Comparison of ENCODE assay signal across 14 mouse cellular contexts in genomic region chr4:106643483-106644217, GRCm38 (mm10). TPM values are rescaled to one million over a fixed set of nuclear protein-coding genes. Genes with fewer than 3 reads are reported as not detected.
A peak's percentile ranks its signal among the peaks of the same experiment; 100 is the strongest.
DNase-seq lines count a peak whose midpoint lies in the region; ATAC-seq and TF ChIP-seq lines count a peak whose summit lies in the region.
"Had no signal": no experiment of that assay in that cellular context is flagged by ENCODE, and none has a peak within 500 bp of the region (broad histone marks: within the 10 kb centered on the region; RNA-seq: fewer than 3 reads in every experiment).

No protein-coding gene starts in this region.

- H3K36me3 ChIP-seq in lung, embryonic 14.5 days (ENCODE audit: insufficient read depth): no peaks in the 10 kb centered on the region
- H3K36me3 ChIP-seq in kidney, postnatal 0 days (ENCODE audit: insufficient read depth, low read length): no peaks in the 10 kb centered on the region

- peaks cover 16% of the 10 kb centered on the region for H3K4me1 ChIP-seq in lung, embryonic 14.5 days (ENCODE audit: insufficient read depth)
- peaks cover 23% of the 10 kb centered on the region for H3K4me1 ChIP-seq in kidney, postnatal 0 days (replicated peaks; ENCODE audit: insufficient read depth, low read length)

- TF ChIP-seq CTCF in lung, embryonic 14.5 days (IDR thresholded peaks at IDR 0.05; ENCODE audit: low read depth): no peak
- TF ChIP-seq CTCF in kidney, postnatal 0 days (IDR thresholded peaks at IDR 0.05; ENCODE audit: low read depth): no peak

- H3K9ac ChIP-seq in lung, embryonic 14.5 days: peak overlapping the region; percentile 24
- no peak overlapping the region for H3K9ac ChIP-seq in kidney, postnatal 0 days (ENCODE audit: low read depth, low read length)

- peak; percentile 13 for DNase-seq in adrenal gland, postnatal 10 days
- DNase-seq in adrenal gland, postnatal 25 days: no peak
- DNase-seq in lung, embryonic 14.5 days: peak; percentile 62
- DNase-seq in lung, postnatal 36 days: no peak
- peak; percentile 74 for DNase-seq in kidney, postnatal 0 days (ENCODE audit: low spot score)
- peak; percentile 3 for DNase-seq in retina, embryonic 14.5 days (ENCODE audit: low spot score)
- DNase-seq in B cell, adult 2 months: no peak
- DNase-seq in adrenal gland, adult 18-20 months (ENCODE audit: low spot score in 2 of 2): no peak
- DNase-seq: cerebellum, adult 2 months had no signal

- H3K9me3 ChIP-seq in lung, embryonic 14.5 days (ENCODE audit: low read depth, low read length): no peaks in the 10 kb centered on the region
- H3K9me3 ChIP-seq in kidney, postnatal 0 days (replicated peaks; ENCODE audit: low read length): no peaks in the 10 kb centered on the region

- no peak overlapping the region for H3K4me3 ChIP-seq in lung, embryonic 14.5 days (ENCODE audit: low read depth, low read length)
- H3K4me3 ChIP-seq in kidney, postnatal 0 days (replicated peaks; ENCODE audit: low read depth, low read length): no peak overlapping the region
- H3K4me3 ChIP-seq: myocyte had no signal

- no peak overlapping the region for H3K4me2 ChIP-seq in lung, embryonic 14.5 days
- H3K4me2 ChIP-seq in kidney, postnatal 0 days (ENCODE audit: low read length): no peak overlapping the region

- no peaks in the 10 kb centered on the region for H3K27me3 ChIP-seq in lung, embryonic 14.5 days (ENCODE audit: insufficient read depth, low read length)
- H3K27me3 ChIP-seq in kidney, postnatal 0 days (ENCODE audit: insufficient read depth, low read length): no peaks in the 10 kb centered on the region

- 6% methylated on average over 8 of the region's 8 CpGs for WGBS in lung, embryonic 14.5 days
- WGBS in kidney, postnatal 0 days: 2% methylated on average over 8 of the region's 8 CpGs

- ATAC-seq in lung, embryonic 14.5 days (ENCODE audit: insufficient read depth): peak; percentile 73
- peak; percentile 37 for ATAC-seq in kidney, postnatal 0 days (replicated peaks; ENCODE audit: low FRiP score, low read depth)

- H3K27ac ChIP-seq in lung, embryonic 14.5 days (ENCODE audit: low read depth): peak overlapping the region; percentile 69
- H3K27ac ChIP-seq in kidney, postnatal 0 days: peak overlapping the region; percentile 60

RNA-seq across cellular contexts. Expression of gene Pars2, which starts 7.2 kb away (rescaled TPM):
- total RNA-seq in adrenal gland, postnatal 10 days (2021): 1 to 10 TPM; 6.0 to 8.7 TPM
- 5.6 and 7.5 TPM in 2 replicates for total RNA-seq in adrenal gland, postnatal 25 days (2021)
- 14.3 and 14.5 TPM in 2 replicates for polyA plus RNA-seq in lung, embryonic 14.5 days (2014; fragmentation: Nextera tagmentation; extraction: Ambion mirVana)
- 11.8 and 12.8 TPM in 2 replicates for polyA plus RNA-seq in kidney, postnatal 0 days (2015; fragmentation: Nextera tagmentation; extraction: Ambion mirVana)
- total RNA-seq in adrenal gland, adult 18-20 months (2021): 1 to 10 TPM; 3.2 to 4.9 TPM

RNA-seq across cellular contexts. Expression of gene Ttc22, which starts 21.4 kb away (rescaled TPM):
- total RNA-seq in adrenal gland, postnatal 10 days (2021): under 1 TPM; 0.09 to 0.18 TPM
- total RNA-seq in adrenal gland, postnatal 25 days (2021): not detected in 2 replicates
- polyA plus RNA-seq in lung, embryonic 14.5 days (2014; fragmentation: Nextera tagmentation; extraction: Ambion mirVana): 0.92 and 1.1 TPM in 2 replicates
- 5.0 and 5.9 TPM in 2 replicates for polyA plus RNA-seq in kidney, postnatal 0 days (2015; fragmentation: Nextera tagmentation; extraction: Ambion mirVana)
- under 1 TPM in 1 of 2 experiments, not detected in 1; 0.10 TPM for total RNA-seq in adrenal gland, adult 18-20 months (2021)
- total RNA-seq: megakaryocyte progenitor cell, adult 5-6 weeks had no signal

RNA-seq across cellular contexts. Expression of gene Lexm, which starts 26.6 kb away (rescaled TPM):
- total RNA-seq in adrenal gland, postnatal 10 days (2021): not detected
- total RNA-seq in adrenal gland, postnatal 25 days (2021): not detected in 2 replicates
- polyA plus RNA-seq in lung, embryonic 14.5 days (2014; fragmentation: Nextera tagmentation; extraction: Ambion mirVana): not detected in 2 replicates
- polyA plus RNA-seq in kidney, postnatal 0 days (2015; fragmentation: Nextera tagmentation; extraction: Ambion mirVana): not detected in 2 replicates
- not detected for total RNA-seq in adrenal gland, adult 18-20 months (2021)
- total RNA-seq: left cerebral cortex, postnatal 25 days; megakaryocyte progenitor cell, adult 5-6 weeks had no signal
- polyA plus RNA-seq: heart, embryonic 14.5 days; myocyte; small intestine, adult 2 months had no signal

RNA-seq across cellular contexts. Expression of gene Ttc4, which starts 35.1 kb away (rescaled TPM):
- total RNA-seq in adrenal gland, postnatal 10 days (2021): 10 to 100 TPM; 23.1 to 27.2 TPM
- total RNA-seq in adrenal gland, postnatal 25 days (2021): 32.6 and 35.1 TPM in 2 replicates
- polyA plus RNA-seq in lung, embryonic 14.5 days (2014; fragmentation: Nextera tagmentation; extraction: Ambion mirVana): 79.1 and 80.4 TPM in 2 replicates
- 63.7 and 64.0 TPM in 2 replicates for polyA plus RNA-seq in kidney, postnatal 0 days (2015; fragmentation: Nextera tagmentation; extraction: Ambion mirVana)
- 10 to 100 TPM; 21.9 to 22.1 TPM for total RNA-seq in adrenal gland, adult 18-20 months (2021)

Comparison
In these comparisons a context has a peak if more than half of its experiments do, and no peak if none do; other contexts are left out.
1. DNase-seq: peak in adrenal gland, postnatal 10 days (single experiment), lung, embryonic 14.5 days (single experiment), kidney, postnatal 0 days (single experiment) and retina, embryonic 14.5 days (single experiment); none in adrenal gland, postnatal 25 days (single experiment), lung, postnatal 36 days (single experiment), B cell, adult 2 months (0 of 2) and adrenal gland, adult 18-20 months (0 of 2).